Mouse (Mus musculus) G1E (cell line): Measurements from ENCODE around the gene Thrap3.

ENCODE experiments used
- CTCF ChIP-seq: IDR thresholded peaks from 2 replicates; pipeline ENCODE4 v1.5.1; 2012; ENCODE audit warnings: low read depth, low read length, inconsistent platforms, mixed read lengths
- GATA1 ChIP-seq: IDR thresholded peaks from 2 replicates; pipeline ENCODE4 v1.6.1; 2012; ENCODE audit warnings: borderline replicate concordance, low read length, inconsistent platforms, mixed read lengths
- GATA2 ChIP-seq: IDR thresholded peaks from 2 replicates; pipeline ENCODE4 v1.6.1; 2012; ENCODE audit warnings: low read depth, low read length, inconsistent platforms, borderline replicate concordance

GRCm38 (mm10) chr4:126235191-126235590 is 32.6 kb upstream of the Thrap3 start:
- TF ChIP-seq CTCF (no peak), GATA2 (no peak), GATA1 (no peak)
